Mouse (Mus musculus): Measurements from ENCODE around the gene Phf21a. TPM values are rescaled to one million over a fixed set of nuclear protein-coding genes. Genes with fewer than 3 reads are reported as not detected.

Phf21a gene
- total RNA-seq, 2 experiments from 2014 or later = 2.0 to 41.5 TPM

GRCm38 (mm10) chr2:92372767-92373436 lies 280.0 kb downstream of the Phf21a start:
- ATAC-seq (replicated peaks; ENCODE audit: low FRiP score, poor library complexity, severe bottlenecking) = no peak

GRCm38 (mm10) chr2:92373437-92373813 lies 280.5 kb downstream of the Phf21a start:
- ATAC-seq (replicated peaks; ENCODE audit: low FRiP score, poor library complexity, severe bottlenecking) = no peak

- peak; percentile 66 for ATAC-seq (replicated peaks; ENCODE audit: low FRiP score, poor library complexity, severe bottlenecking)
These were observed 281.6 kb downstream of the Phf21a start, which contains the start of the genes Pex16 and Large2 for GRCm38 (mm10) chr2:92374514-92374913. Gene Pex16, plus strand, starts transcription at chr2:92374676. Gene Large2, minus strand, starts transcription at chr2:92374869.

GRCm38 (mm10) chr2:92375099-92375623 lies 282.2 kb downstream of the Phf21a start:
- peak; percentile 92 for ATAC-seq (replicated peaks; ENCODE audit: low FRiP score, poor library complexity, severe bottlenecking)

GRCm38 (mm10) chr2:92375788-92376187 lies 282.9 kb downstream of the Phf21a start:
- ATAC-seq (replicated peaks; ENCODE audit: low FRiP score, poor library complexity, severe bottlenecking) = no peak; the same call in 1 of the 2 replicates

- no peak for ATAC-seq (replicated peaks; ENCODE audit: low FRiP score, poor library complexity, severe bottlenecking)
These were observed 283.4 kb downstream of the Phf21a start for GRCm38 (mm10) chr2:92376300-92376699.

- no peak for ATAC-seq (replicated peaks; ENCODE audit: low FRiP score, poor library complexity, severe bottlenecking)
These were observed 284.4 kb downstream of the Phf21a start for GRCm38 (mm10) chr2:92377320-92377719.

- ATAC-seq (replicated peaks; ENCODE audit: low FRiP score, poor library complexity, severe bottlenecking) = no peak
These were observed 287.0 kb downstream of the Phf21a start for GRCm38 (mm10) chr2:92379783-92380494.

GRCm38 (mm10) chr2:92380495-92381050 lies 287.7 kb downstream of the Phf21a start:
- ATAC-seq (replicated peaks; ENCODE audit: low FRiP score, poor library complexity, severe bottlenecking) = no peak

GRCm38 (mm10) chr2:92381161-92381560 lies 288.2 kb downstream of the Phf21a start:
- no peak for ATAC-seq (replicated peaks; ENCODE audit: low FRiP score, poor library complexity, severe bottlenecking)

GRCm38 (mm10) chr2:92381901-92382588 lies 289.1 kb downstream of the Phf21a start, which contains the start of gene 1700029I15Rik:
Gene 1700029I15Rik, plus strand, starts transcription at chr2:92382538.
- ATAC-seq (replicated peaks; ENCODE audit: low FRiP score, poor library complexity, severe bottlenecking) = no peak

- no peak for ATAC-seq (replicated peaks; ENCODE audit: low FRiP score, poor library complexity, severe bottlenecking)
These were observed 289.8 kb downstream of the Phf21a start for GRCm38 (mm10) chr2:92382759-92383158.

- ATAC-seq (replicated peaks; ENCODE audit: low FRiP score, poor library complexity, severe bottlenecking) = no peak
These were observed 291.2 kb downstream of the Phf21a start for GRCm38 (mm10) chr2:92384101-92384500.

- ATAC-seq (replicated peaks; ENCODE audit: low FRiP score, poor library complexity, severe bottlenecking) = no peak
These were observed 292.5 kb downstream of the Phf21a start for GRCm38 (mm10) chr2:92385113-92386051.

GRCm38 (mm10) chr2:92386821-92387570 lies 294.1 kb downstream of the Phf21a start:
- ATAC-seq (replicated peaks; ENCODE audit: low FRiP score, poor library complexity, severe bottlenecking) = no peak

GRCm38 (mm10) chr2:92387646-92388045 lies 294.7 kb downstream of the Phf21a start:
- no peak for ATAC-seq (replicated peaks; ENCODE audit: low FRiP score, poor library complexity, severe bottlenecking)

GRCm38 (mm10) chr2:92388081-92388517 lies 295.2 kb downstream of the Phf21a start:
- no peak for ATAC-seq (replicated peaks; ENCODE audit: low FRiP score, poor library complexity, severe bottlenecking)

Data from erythroid progenitor cell, adult 5-6 weeks (primary cell).